8 mouse cellular contexts compared by ENCODE assay signal in the genomic region with DNA sequence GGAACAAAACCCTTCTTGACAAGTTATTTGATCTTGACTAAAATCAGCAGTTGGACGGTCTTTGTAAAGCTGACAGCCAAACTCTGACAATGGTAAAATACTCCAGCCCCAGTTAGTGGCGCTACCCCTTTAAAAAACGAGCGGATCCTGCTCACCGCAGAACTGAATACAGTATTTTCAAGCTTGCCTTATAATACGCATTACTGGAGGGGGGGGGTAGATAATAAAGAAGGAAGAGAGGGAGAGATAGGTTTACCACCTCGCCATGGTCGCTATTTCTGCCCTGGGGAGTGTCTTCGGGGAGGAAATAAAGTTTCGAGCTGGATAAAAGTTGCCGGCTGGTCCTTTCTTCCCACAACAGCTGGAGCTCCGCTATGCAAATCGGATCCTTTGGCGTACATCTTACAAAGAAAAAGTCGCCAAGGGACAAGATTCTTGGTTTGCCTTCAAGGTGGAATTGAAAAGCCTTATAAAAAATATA. TPM values are rescaled to one million over a fixed set of nuclear protein-coding genes. Genes with fewer than 3 reads are reported as not detected.
DNase-seq lines count a peak whose midpoint lies in the region; ATAC-seq and TF ChIP-seq lines count a peak whose summit lies in the region.

No protein-coding gene starts in this region.

- TF ChIP-seq CTCF in lung, embryonic 14.5 days (IDR thresholded peaks at IDR 0.05; ENCODE audit: low read depth): no peak

- H3K27ac ChIP-seq in heart, embryonic 12.5 days (ENCODE audit: poor library complexity, severe bottlenecking): peak overlapping the region; percentile 86
- H3K27ac ChIP-seq in kidney, embryonic 15.5 days: peak overlapping the region; percentile 97
- peak overlapping the region; percentile 93 for H3K27ac ChIP-seq in lung, embryonic 14.5 days (ENCODE audit: low read depth)
- H3K27ac ChIP-seq in neural tube, embryonic 14.5 days (ENCODE audit: low read depth, low read length): peak overlapping the region; percentile 53; the same call in 1 of the 2 replicates

- no peaks in the 10 kb centered on the region for H3K9me3 ChIP-seq in heart, embryonic 12.5 days (replicated peaks)
- H3K9me3 ChIP-seq in kidney, embryonic 15.5 days (replicated peaks): no peaks in the 10 kb centered on the region
- H3K9me3 ChIP-seq in lung, embryonic 14.5 days (ENCODE audit: low read depth, low read length): no peaks in the 10 kb centered on the region
- no peaks in the 10 kb centered on the region for H3K9me3 ChIP-seq in neural tube, embryonic 14.5 days (ENCODE audit: control insufficient read depth, low read length)

- H3K4me3 ChIP-seq in heart, embryonic 12.5 days: peak overlapping the region; percentile 88
- peak overlapping the region; percentile 72 for H3K4me3 ChIP-seq in kidney, embryonic 15.5 days (replicated peaks)
- peak overlapping the region; percentile 74 for H3K4me3 ChIP-seq in lung, embryonic 14.5 days (ENCODE audit: low read depth, low read length)
- H3K4me3 ChIP-seq in neural tube, embryonic 14.5 days (ENCODE audit: low read depth, low read length): peak overlapping the region; percentile 66

- H3K4me2 ChIP-seq in heart, embryonic 12.5 days: peak overlapping the region; percentile 91
- peak overlapping the region; percentile 92 for H3K4me2 ChIP-seq in kidney, embryonic 15.5 days
- peak overlapping the region; percentile 62 for H3K4me2 ChIP-seq in lung, embryonic 14.5 days
- H3K4me2 ChIP-seq in neural tube, embryonic 14.5 days (ENCODE audit: low read depth, low read length): peak overlapping the region; percentile 91

- under 1% methylated on average over 15 of the region's 15 CpGs for WGBS in heart, embryonic 12.5 days
- under 1% methylated on average over 15 of the region's 15 CpGs for WGBS in kidney, embryonic 15.5 days
- 0% methylated on average over 15 of the region's 15 CpGs for WGBS in lung, embryonic 14.5 days
- under 1% methylated on average over 15 of the region's 15 CpGs for WGBS in neural tube, embryonic 14.5 days

- peak; percentile 78 for DNase-seq in A20 (ENCODE audit: low read depth, low spot score)
- DNase-seq in MN1 (ENCODE audit: low spot score): peak; percentile 60
- DNase-seq in embryo, embryonic 9.5 days (ENCODE audit: extremely low spot score): peak; percentile 56
- peak; percentile 84 for DNase-seq in lung, embryonic 14.5 days
- peak; percentile 26 for DNase-seq in urinary bladder, postnatal 25 days (ENCODE audit: low spot score)

- ATAC-seq in heart, embryonic 12.5 days (ENCODE audit: insufficient number of reproducible peaks, low FRiP score): no peak
- no peak for ATAC-seq in kidney, embryonic 15.5 days (replicated peaks; ENCODE audit: low FRiP score)
- ATAC-seq in lung, embryonic 14.5 days (ENCODE audit: insufficient read depth): no peak
- ATAC-seq in neural tube, embryonic 14.5 days (ENCODE audit: low read depth): no peak

- peaks cover 14% of the 10 kb centered on the region for H3K4me1 ChIP-seq in heart, embryonic 12.5 days (replicated peaks)
- H3K4me1 ChIP-seq in kidney, embryonic 15.5 days: peaks cover 43% of the 10 kb centered on the region
- H3K4me1 ChIP-seq in lung, embryonic 14.5 days (ENCODE audit: insufficient read depth): peaks cover 12% of the 10 kb centered on the region; the same call in 1 of the 2 replicates
- H3K4me1 ChIP-seq in neural tube, embryonic 14.5 days (ENCODE audit: control insufficient read depth, insufficient read depth, low read length): peaks cover 13% of the 10 kb centered on the region

- peak overlapping the region; percentile 71 for H3K9ac ChIP-seq in heart, embryonic 12.5 days
- peak overlapping the region; percentile 72 for H3K9ac ChIP-seq in kidney, embryonic 15.5 days
- peak overlapping the region; percentile 76 for H3K9ac ChIP-seq in lung, embryonic 14.5 days
- peak overlapping the region; percentile 65 for H3K9ac ChIP-seq in neural tube, embryonic 14.5 days (replicated peaks; ENCODE audit: low read depth, low read length)

- H3K36me3 ChIP-seq in heart, embryonic 12.5 days: peaks cover 7% of the 10 kb centered on the region; the same call in 1 of the 2 replicates
- peaks cover 17% of the 10 kb centered on the region for H3K36me3 ChIP-seq in kidney, embryonic 15.5 days
- H3K36me3 ChIP-seq in lung, embryonic 14.5 days (ENCODE audit: insufficient read depth): peaks cover 10% of the 10 kb centered on the region
- no peaks in the 10 kb centered on the region for H3K36me3 ChIP-seq in neural tube, embryonic 14.5 days (ENCODE audit: control insufficient read depth, insufficient read depth, low read length)

- H3K27me3 ChIP-seq in heart, embryonic 12.5 days (replicated peaks): no peaks in the 10 kb centered on the region
- H3K27me3 ChIP-seq in kidney, embryonic 15.5 days: no peaks in the 10 kb centered on the region
- no peaks in the 10 kb centered on the region for H3K27me3 ChIP-seq in lung, embryonic 14.5 days (ENCODE audit: insufficient read depth, low read length)
- no peaks in the 10 kb centered on the region for H3K27me3 ChIP-seq in neural tube, embryonic 14.5 days (ENCODE audit: control insufficient read depth, insufficient read depth, low read length)

RNA-seq across cellular contexts. Expression of a gene that starts 0.8 kb away (rescaled TPM):
- polyA plus RNA-seq in heart, embryonic 12.5 days (2016; fragmentation: Nextera tagmentation; extraction: Ambion mirVana): 18.9 and 19.3 TPM in 2 replicates
- polyA plus RNA-seq in kidney, embryonic 15.5 days (2015; fragmentation: Nextera tagmentation; extraction: Ambion mirVana): 35.8 and 38.6 TPM in 2 replicates
- 41.2 and 41.6 TPM in 2 replicates for polyA plus RNA-seq in lung, embryonic 14.5 days (2014; fragmentation: Nextera tagmentation; extraction: Ambion mirVana)
- 24.9 and 26.2 TPM in 2 replicates for polyA plus RNA-seq in neural tube, embryonic 14.5 days (2014; fragmentation: Nextera tagmentation; extraction: Ambion mirVana)

Comparison
In these comparisons a context has a peak if more than half of its experiments do, and no peak if none do; other contexts are left out.
1. DNase-seq: peak in every context shown above with its lines; median percentile 84 in lung, embryonic 14.5 days; 78 in A20; 60 in MN1; 56 in embryo, embryonic 9.5 days; 26 in urinary bladder, postnatal 25 days.